Mouse (Mus musculus) B cell, adult 62 days (primary cell): Measurements from ENCODE around the gene Sema3g. TPM values are rescaled to one million over a fixed set of nuclear protein-coding genes. Genes with fewer than 3 reads are reported as not detected.

ENCODE experiments used
- total RNA-seq: library from RNA; stranded (reverse); gene quantifications from 4 replicates; pipeline ENCODE4 v1.2.4, GENCODE M21; 2023

The Sema3g gene
- not detected in 4 replicates for total RNA-seq

DNA sequence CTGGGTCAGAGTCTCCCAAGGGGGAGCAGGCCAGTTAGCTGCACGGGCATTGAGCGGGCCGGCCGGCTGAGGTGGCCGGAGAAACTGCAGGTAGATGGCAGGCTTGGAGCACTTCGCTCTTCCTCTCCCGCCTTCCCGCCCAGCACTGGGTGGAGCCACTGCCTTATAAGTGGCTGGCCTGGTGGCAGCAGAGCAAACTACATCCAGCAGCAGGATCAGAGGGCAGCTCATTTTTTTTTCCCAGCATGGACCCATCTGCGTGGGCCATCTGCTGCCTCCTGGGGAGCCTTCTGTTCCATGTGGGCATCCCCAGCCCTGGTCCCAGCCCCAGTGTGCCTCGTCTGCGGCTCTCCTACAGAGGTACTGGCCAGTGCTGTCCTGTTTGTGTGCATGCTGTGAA, at the start of gene Sema3g:
Gene Sema3g (plus strand): TSS at position 195 of the 400 bp plus-strand sequence.

GRCm38 (mm10) chr14:31168425-31168824, 49.2 kb upstream of the Sema3g start, which contains the start of gene Stab1:
Stab1 (minus strand) TSS chr14:31168641.

DNA sequence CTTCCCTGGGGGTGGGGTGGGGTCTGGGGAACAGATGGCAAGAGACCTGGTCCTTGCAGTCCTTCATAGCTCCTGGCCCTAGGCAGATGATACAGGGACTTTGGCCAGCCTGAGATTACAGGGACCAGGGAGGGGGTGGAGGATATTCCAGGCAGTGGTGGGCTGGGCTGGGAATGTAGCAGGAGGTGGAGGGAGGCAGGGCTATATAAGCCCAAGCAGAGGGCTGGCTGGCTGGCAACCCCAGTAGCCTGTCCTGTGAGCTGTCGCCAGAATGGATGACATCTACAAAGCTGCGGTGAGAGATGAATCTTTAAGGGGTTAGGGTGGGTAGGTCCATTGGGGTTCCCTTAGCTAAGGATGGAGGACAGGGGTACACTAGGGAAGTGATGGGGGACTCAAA, 9.6 kb upstream of the Sema3g start, which contains the start of gene Tnnc1:
Gene Tnnc1 (plus strand): TSS at position 229 of the 400 bp plus-strand sequence.

DNA sequence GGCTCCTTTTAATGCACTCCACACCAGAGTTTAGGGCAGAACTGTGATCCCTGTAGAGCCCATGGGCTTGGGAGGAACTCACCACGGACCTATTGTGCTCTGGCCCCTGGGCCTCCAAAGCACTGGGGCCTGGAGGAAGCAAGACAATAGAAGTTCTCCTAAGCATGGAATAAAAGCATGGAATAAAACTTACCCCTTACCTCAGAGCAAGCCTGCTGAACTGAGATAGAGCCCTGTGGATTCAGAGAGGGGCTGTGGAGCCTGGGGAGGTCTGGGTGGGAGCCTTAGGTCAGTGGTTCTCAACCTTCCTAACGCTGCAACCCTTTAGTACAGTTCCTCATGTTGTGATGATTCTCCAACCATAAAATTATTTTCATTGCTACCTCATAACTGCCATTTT, 814 bp upstream of the Sema3g start, which contains the start of gene Nisch:
Gene Nisch (minus strand): TSS at position 101 of the 400 bp plus-strand sequence.

GRCm38 (mm10) chr14:31251084-31251604, 33.5 kb downstream of the Sema3g start, which contains the start of the genes Phf7 and Bap1:
Phf7 (minus strand) TSS chr14:31251317.
Bap1 (plus strand) TSS chr14:31251450.

Other genes starting within 250 kb of the Sema3g start
- gene Glt8d1, start 216.5 kb upstream of the Sema3g start, total RNA-seq = 9.7 to 15.3 TPM (median 11.5 TPM) in 4 replicates
- gene Spcs1, start 216.2 kb upstream of the Sema3g start, total RNA-seq = 67.8 to 75.3 TPM (median 71.6 TPM) in 4 replicates
- 76.6 to 84.3 TPM (median 79.4 TPM) in 4 replicates for gene Pbrm1, start 198.7 kb upstream of the Sema3g start, total RNA-seq
- gene Gnl3, start 198.7 kb upstream of the Sema3g start, total RNA-seq = 451 to 493 TPM (median 486 TPM) in 4 replicates
- gene Smim4, start 88.9 kb upstream of the Sema3g start, total RNA-seq = 15.9 to 25.8 TPM (median 17.4 TPM) in 4 replicates
- 0.80 to 1.7 TPM (median 1.5 TPM) in 4 replicates for gene Nt5dc2, start 86.8 kb upstream of the Sema3g start, total RNA-seq
- 0.33 to 2.9 TPM (median 0.94 TPM) in 3 of 4 replicates, not detected in the other for gene Stab1, start 49.2 kb upstream of the Sema3g start, total RNA-seq
- 2.0 TPM in 1 of 4 replicates, not detected in the others for gene Tnnc1, start 9.5 kb upstream of the Sema3g start, total RNA-seq
- 318 to 343 TPM (median 336 TPM) in 4 replicates for gene Nisch, start 914 bp upstream of the Sema3g start, total RNA-seq
- gene Phf7, start 33.5 kb downstream of the Sema3g start, total RNA-seq = 12.6 to 18.4 TPM (median 14.7 TPM) in 4 replicates
- 117 to 132 TPM (median 124 TPM) in 4 replicates for gene Bap1, start 33.6 kb downstream of the Sema3g start, total RNA-seq
- 0.15 to 0.53 TPM (median 0.35 TPM) in 4 replicates for gene Dnah1, start 106.0 kb downstream of the Sema3g start, total RNA-seq
- gene Capn7, start 118.8 kb downstream of the Sema3g start, total RNA-seq = 50.0 to 56.4 TPM (median 54.6 TPM) in 4 replicates
- 260 to 320 TPM (median 313 TPM) in 4 replicates for gene Sh3bp5, start 218.2 kb downstream of the Sema3g start, total RNA-seq